Mouse (Mus musculus) adrenal gland, postnatal 4 days (tissue): ENCODE data around the gene Manbal. TPM values are rescaled to one million over a fixed set of nuclear protein-coding genes. Genes with fewer than 3 reads are reported as not detected.

Source experiments
- DNase-seq, 2 experiments: peaks; one replicate each; pipeline ENCODE4 v3.0.0; 2021 to 2022; ENCODE audit warnings: low spot score in 2 of 2, mixed read lengths in 2 of 2
- total RNA-seq, 2 experiments: library from RNA; stranded (reverse); gene quantifications; 2 replicates each; pipeline ENCODE4 v1.2.3; 2021

The Manbal gene
- total RNA-seq, 2 experiments from 2014 or later, result 49.9 to 50.4 TPM

DNA sequence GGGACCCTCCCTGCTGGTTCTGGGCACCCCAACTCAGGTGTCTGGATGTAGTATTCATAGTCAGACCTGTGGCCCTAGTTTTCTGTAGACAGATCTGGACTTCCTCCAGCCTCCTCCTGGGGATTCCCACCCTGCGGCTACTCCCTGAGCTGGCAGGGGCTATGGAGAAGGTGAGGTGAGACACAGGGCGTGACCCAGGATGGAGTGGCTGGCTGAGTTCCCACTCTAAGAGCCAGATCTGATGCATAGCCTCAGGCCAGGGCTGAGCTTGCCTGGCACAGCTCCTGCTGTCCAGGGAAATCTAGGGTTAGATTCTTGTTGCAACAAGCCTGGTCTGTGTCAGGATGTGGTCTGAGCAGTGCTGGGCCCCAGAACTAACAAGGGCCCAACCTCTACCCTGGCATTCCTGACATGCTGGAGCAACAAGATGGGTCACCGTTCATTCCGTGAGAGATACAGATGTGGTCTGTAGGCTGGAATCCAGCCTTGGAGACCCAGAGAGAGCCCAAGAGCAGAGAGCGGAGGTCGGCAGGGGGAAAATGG lies 43.8 kb downstream of the Manbal start:
- no peak for DNase-seq

- no peak for DNase-seq
These were observed 45.1 kb downstream of the Manbal start for GRCm38 (mm10) chr2:157412497-157412896.

- DNase-seq, result no peak
These were observed 49.8 kb downstream of the Manbal start for GRCm38 (mm10) chr2:157417229-157417628.

- no peak for DNase-seq
These were observed 50.8 kb downstream of the Manbal start, which contains the start of gene Src for GRCm38 (mm10) chr2:157418206-157418605. Gene Src, plus strand, starts transcription at chr2:157418444.

DNA sequence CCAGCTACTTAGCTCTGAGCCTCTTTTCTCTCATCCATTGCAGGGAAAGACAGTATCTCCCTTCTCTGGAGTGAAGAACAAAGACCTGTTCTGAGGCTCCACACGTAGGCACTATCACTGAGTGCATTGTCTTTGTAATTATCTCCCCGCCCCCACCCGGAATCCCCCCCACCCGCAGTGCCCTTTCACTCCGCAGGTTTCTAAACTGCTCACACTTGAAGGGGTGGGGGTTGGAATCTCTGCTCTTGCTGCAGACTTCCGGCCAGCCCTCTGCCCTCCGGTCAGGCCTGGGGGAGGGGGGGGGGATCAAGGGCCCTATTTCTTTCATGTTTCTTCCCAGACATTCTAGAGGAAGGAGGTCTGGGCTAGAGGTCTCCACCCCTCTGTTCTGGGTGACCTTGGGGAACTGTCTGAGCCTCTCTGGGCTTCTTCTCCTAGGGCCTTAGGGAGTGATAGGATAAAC lies 51.2 kb downstream of the Manbal start:
- no peak for DNase-seq

DNA sequence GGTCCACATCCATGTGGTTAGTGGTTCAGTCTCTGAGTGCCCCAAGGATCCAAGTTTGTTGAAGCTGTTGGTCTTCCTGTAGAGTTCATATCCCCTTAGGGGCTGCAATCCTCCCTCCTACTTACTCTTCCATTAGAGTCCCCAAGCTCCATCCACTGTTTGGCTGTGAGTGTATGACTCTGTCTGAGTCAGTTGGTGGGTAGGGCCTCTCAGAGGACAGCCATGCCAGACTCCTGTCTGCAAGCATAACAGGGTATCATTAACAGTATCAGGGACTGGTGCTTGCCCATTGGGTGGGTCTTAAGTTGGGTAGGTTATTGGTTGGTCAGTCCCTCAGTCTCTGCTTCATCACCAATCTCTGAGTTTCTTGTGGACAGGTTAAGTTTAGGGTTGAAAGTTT lies 52.1 kb downstream of the Manbal start:
- DNase-seq, result no peak

GRCm38 (mm10) chr2:157420404-157420803 lies 53.0 kb downstream of the Manbal start:
- DNase-seq, result no peak

DNA sequence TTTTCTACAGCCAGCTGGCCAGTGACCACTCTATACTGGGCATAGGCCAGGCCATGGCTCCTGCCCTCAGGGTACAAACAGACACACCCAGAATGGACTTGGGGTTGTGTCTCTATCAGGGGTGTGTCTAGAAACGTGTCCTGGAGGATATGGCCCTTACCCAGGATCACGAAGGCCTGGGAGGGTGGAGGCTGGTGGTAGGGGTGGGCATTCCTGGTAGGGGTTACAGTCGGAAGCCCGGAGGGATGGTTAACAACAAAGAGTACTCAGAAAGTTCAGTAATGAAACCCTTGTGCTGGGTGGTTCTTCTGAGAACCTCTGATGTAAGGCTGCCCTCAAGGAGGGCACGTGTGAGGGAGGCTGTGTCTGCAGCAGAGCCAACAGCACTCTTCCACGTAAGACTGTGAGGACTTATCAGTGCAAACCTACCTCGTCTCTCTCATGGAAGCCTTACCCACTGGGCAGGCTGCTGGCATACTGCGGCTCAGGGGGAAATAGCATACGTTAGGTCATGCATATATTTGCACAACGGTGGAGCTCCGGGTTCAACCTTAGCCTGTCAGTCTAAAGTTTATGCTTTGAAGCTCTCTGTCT lies 54.8 kb downstream of the Manbal start:
- DNase-seq, result no peak

DNA sequence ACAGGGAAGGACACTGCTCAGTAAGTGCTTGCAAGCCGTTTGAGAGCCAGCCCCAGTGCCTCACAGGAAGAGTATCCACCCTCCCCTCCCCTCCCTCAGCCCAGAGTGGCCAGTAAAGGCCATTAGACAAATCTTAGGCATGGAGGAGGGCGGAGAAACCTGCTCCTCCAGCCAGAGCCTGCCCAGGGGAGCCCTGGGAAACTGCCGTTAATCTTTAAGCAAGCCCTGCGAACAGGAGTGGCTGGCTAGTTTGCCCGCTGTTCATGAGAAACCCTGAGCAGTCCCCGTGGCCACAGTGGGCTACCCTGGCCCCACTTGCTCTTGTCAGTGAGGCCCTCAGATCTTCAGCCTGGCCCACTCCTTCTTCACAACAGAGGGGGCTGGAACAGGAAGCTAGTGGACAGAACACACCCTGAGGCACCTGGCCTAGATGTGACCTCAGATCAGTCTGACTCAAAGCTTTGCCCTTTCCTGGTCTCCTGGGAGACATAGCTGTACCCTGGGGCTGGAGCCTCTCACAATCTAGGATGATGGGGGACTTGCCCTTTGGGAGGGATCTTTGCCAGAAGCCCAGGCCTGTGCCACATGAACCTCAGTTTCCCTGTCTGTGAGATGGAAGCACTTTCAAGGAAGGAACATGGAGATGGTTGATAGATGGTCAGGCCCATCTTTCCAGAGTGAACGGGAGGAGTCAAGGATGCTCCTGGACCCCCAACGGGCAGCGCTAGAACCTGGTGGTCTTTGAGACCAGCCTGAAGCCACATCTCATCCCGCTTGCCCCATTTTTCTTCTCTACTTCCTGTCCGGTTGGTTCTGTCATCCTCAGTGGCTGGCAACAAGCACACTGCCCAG lies 55.7 kb downstream of the Manbal start:
- no peak for DNase-seq

- no peak for DNase-seq
These were observed 56.3 kb downstream of the Manbal start for GRCm38 (mm10) chr2:157423706-157424125.

DNA sequence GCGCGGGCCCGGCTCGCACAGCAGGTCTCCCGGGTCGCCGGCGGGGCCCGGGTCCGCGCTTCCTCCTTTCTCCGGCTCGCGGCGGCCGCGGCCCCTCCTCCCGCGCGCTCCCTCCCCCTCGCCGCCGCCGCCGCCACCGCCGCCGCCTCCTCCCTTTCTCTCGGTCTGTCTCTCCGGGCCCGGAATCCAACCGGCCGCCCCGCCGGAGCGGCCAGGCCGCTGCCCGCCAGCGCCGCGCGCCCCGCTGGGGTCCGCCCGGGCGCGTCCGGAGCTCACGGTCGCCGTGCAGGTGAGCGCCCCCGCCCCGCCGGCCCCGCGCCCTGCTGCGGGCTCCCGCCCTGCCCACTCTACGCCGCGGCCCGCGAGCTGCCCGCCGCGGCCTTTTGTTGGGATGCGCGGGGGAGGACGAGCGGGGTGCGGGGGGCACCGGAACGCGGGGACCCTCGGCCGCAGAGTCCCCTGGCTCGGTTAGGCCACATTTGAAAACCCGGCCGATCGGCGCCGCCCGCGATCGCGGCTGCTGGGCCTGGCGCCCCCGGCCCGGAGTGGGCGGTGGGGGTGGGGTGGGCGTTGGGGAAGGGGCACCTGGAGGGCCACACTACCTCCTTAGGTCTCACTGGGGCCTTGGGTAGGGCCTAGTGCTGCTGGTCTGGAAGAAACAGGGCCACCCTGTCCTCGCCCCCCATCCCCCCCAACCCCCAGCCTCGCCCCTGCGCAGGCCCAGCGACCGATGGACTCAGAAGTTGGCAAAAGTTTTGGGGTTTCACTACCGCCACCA lies 56.9 kb downstream of the Manbal start:
- no peak for DNase-seq

DNA sequence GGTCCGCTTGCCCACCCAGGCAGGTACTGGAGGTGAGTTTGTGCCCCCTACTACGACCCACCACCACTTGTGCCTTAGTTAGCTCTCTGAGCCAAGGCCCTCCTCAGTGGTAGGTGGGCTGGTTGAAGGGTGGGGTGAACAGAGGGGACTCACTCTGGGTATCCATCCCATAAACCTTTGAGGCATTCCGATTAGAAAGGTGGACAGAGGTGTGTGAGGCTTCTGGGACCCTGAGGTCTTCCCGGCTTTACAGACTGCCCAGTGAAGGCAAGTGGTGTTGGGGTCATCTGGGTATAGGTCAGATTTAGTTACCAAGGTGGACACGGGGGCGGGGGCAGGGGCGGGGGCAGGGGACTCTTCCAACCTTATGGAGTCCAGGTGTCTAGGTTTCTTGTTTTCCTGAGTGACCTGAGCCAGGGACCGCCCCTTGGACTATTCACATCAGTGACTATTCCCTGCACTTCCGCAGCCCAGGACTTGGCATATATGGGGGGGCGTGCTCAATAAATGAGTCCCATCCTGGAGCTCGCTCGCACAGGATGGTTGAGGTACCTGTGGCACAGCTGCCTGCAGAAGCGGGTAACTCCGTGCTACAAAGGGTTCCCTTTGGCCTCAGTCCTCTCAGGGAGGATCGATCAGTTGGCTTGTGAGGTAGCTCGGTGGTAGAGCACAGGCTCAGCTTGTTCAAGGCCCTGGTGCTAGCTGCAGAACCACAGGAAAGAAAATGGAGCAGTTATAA lies 57.7 kb downstream of the Manbal start:
- no peak for DNase-seq

- no peak for DNase-seq
These were observed 58.2 kb downstream of the Manbal start for GRCm38 (mm10) chr2:157425643-157425988.

- no peak for DNase-seq
These were observed 58.8 kb downstream of the Manbal start for GRCm38 (mm10) chr2:157426171-157426570.

DNA sequence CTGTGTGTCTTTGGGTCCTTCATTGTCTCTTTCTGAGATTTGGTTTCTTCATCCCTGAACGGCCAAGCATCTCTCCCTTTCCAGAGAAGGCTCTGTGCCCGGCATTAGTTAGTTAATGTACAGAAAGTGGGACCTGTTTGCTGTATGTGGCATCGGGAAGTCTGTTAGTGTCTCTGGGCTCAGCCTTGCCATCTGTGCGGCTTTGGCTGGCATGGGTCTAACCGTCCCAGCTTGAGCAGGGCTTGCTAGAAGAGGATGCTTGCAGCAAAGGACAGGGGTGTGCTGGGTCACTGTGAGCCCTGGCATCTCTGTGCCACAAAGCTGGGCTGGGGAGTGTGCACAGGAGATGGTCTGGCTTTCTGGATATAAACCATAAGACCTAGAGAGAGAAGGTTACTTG lies 59.8 kb downstream of the Manbal start:
- DNase-seq, result no peak

- no peak for DNase-seq
These were observed 61.2 kb downstream of the Manbal start for GRCm38 (mm10) chr2:157428351-157429139.

DNA sequence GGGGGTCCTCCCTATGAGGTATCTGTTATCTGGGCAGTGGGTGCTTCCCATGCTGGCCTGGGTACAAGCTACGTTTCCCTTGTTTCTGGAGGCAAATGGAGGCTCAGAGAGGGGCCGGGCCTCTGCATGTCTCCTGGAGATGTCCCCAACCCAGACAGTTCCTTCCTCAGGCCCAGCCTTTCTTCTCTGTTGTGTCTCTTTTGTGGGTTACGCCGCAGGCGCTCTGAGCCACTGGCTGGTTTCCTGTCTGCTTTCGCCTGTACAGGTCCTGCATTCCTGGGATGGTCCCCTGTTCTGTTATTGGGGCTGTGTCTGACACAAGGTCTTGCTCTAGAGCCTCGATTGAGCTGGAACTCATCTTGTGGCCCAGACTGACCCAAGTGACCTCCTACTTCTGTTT lies 62.3 kb downstream of the Manbal start:
- no peak for DNase-seq

DNA sequence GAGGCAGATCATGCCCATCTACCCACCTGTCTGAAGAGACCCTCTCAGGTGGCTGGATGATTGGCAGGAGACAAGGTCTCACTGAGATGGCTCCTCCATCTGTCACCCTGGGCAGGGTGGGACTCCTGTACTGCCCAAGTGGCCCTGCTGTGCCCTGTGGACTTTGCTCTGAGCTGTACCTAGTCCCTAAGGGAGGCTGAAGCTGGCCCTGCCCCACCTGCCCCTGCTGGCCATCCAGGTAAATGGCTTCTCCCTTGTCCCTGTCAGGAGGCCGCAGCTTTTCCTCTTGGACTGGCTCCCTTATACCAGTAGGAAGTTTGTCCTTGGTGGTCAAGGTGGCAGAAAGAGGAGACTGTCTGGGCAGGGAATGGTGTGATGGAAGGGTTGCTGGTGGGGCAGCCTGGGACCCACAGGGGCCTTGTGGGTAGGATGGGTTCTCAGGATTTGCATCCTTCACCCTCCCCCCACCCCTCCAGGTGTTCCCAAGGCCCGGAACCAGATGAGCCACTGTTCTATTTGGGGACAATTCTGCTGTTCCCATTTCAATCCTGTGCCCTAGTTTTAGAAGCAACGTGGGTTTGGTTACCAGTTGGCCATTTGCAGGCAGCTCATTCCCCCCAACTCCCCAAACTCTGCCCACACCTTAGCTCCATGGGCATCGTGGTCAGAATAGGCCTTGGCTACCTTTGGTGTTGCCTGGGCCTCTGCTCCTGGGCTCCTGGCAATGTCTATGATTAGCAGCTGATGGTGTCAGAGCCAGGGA lies 63.5 kb downstream of the Manbal start:
- no peak for DNase-seq

DNA sequence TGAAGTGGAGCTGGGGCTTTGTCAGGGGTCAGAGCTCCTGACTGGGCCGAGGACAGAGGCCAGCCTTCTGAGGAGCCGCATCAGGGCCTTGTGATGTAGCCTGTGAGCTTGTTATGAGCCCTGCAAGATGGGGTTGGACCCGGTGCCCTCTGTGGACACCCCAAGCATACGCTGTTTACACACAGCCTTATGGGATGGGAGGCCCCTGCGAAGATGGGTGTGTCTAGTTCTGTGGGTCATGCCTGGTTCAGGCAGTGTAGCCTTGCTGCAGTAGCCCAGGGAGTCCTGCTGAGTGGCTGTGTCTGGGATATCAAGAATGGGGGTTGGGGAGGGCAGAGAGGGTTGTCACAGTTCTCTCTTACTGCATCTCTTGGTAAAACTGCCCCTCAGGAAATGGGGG lies 64.5 kb downstream of the Manbal start:
- no peak for DNase-seq
